Mouse (Mus musculus) heart, embryonic 14.5 days (tissue): ENCODE results near the gene Hoxd9. TPM values are rescaled to one million over a fixed set of nuclear protein-coding genes. Genes with fewer than 3 reads are reported as not detected.

ENCODE experiments used
- ATAC-seq: fragments of 200-750 bp; cut with Nextera tagmentation; 2 replicates; pipeline ENCODE4 v1.8.0; 2017; ENCODE audit warnings: low read depth, moderate TSS enrichment; ENCODE audit not compliant: insufficient number of reproducible peaks, insufficient read depth, low FRiP score
- H3K27ac ChIP-seq, 2 experiments: fragments of 200-500 bp in 1 of 2; fragments of 300-500 bp in 1 of 2; sonication (generic) in 1 of 2; replicated peaks in 1 of 2; 2 replicates each; pipeline ENCODE4 v1.5.1; 2012 to 2014; ENCODE audit warnings: low read depth in 2 of 2, low read length in 2 of 2, control low read depth in 1 of 2, mild to moderate bottlenecking in 1 of 2, mixed read lengths in 1 of 2; ENCODE audit not compliant: control insufficient read depth in 1 of 2, insufficient read depth in 1 of 2
- H3K27me3 ChIP-seq: fragments of 300-500 bp; sonication (generic); 2 replicates; pipeline ENCODE4 v1.6.1; 2014; ENCODE audit warnings: mild to moderate bottlenecking, low read length, control low read depth; ENCODE audit not compliant: control insufficient read depth, insufficient read depth
- H3K36me3 ChIP-seq: fragments of 300-500 bp; sonication (generic); 2 replicates; pipeline ENCODE4 v1.6.1; 2014; ENCODE audit warnings: mild to moderate bottlenecking, control low read depth, low read length, mixed read lengths; ENCODE audit not compliant: control insufficient read depth, insufficient read depth
- H3K4me1 ChIP-seq, 2 experiments: fragments of 200-500 bp in 1 of 2; fragments of 300-500 bp in 1 of 2; sonication (generic) in 1 of 2; 2 replicates each; pipeline ENCODE4 v1.6.1; 2012 to 2014; ENCODE audit warnings: low read length in 2 of 2, control low read depth in 1 of 2, mixed read lengths in 1 of 2; ENCODE audit not compliant: control insufficient read depth in 2 of 2, insufficient read depth in 2 of 2
- H3K4me2 ChIP-seq: fragments of 300-500 bp; sonication (generic); 2 replicates; pipeline ENCODE4 v1.6.1; 2014; ENCODE audit warnings: mild to moderate bottlenecking, low read length
- H3K4me3 ChIP-seq, 2 experiments: fragments of 200-500 bp in 1 of 2; fragments of 300-500 bp in 1 of 2; sonication (generic) in 1 of 2; 2 replicates each; pipeline ENCODE4 v1.5.1; 2012 to 2014; ENCODE audit warnings: low read length in 2 of 2, mild to moderate bottlenecking in 2 of 2, control low read depth in 1 of 2, low read depth in 1 of 2, moderate library complexity in 1 of 2; ENCODE audit not compliant: control insufficient read depth in 1 of 2, insufficient read depth in 1 of 2
- H3K9ac ChIP-seq: fragments of 300-500 bp; sonication (generic); 2 replicates; pipeline ENCODE4 v1.6.1; 2014; ENCODE audit warnings: mild to moderate bottlenecking, low read length
- H3K9me3 ChIP-seq: fragments of 300-500 bp; sonication (generic); 2 replicates; pipeline ENCODE4 v1.6.1; 2016; ENCODE audit warnings: low read length, control low read depth; ENCODE audit not compliant: control insufficient read depth
- WGBS: fragments of 180-500 bp; shearing (Covaris S2); extraction: QIAGEN DNeasy Blood & Tissue Kit; methylation state at CpG from one replicate; pipeline ENCODE4 v1.1.7; 2014; 5-methylcytosine and 5-hydroxymethylcytosine counted together
- polyA plus RNA-seq: library from polyadenylated mRNA; unstranded; fragments of >200 nt; fragmentation: Nextera tagmentation; extraction: Ambion mirVana; gene quantifications from 2 replicates; pipeline ENCODE4 v1.2.1, GENCODE M21; 2014

Hoxd9 gene
- polyA plus RNA-seq, 1 experiment from 2014 or later = 0.22 TPM

GRCm38 (mm10) chr2:74738623-74739475, 41.3 kb downstream of the Hoxd9 start:
- 2% methylated on average over 20 of the region's 20 CpGs for WGBS
- Histone ChIP-seq H3K4me1 (0 out of 4 replicates have a peak, but pooled peaks cover 0 to 5% of the 10 kb centered on the region in 2 experiments), H3K27ac (no peak overlapping the region), H3K27me3 (peaks cover 96% of the 10 kb centered on the region), H3K9ac (no peak overlapping the region), H3K36me3 (no peaks in the 10 kb centered on the region), H3K4me3 (no peak overlapping the region), H3K4me2 (no peak overlapping the region), H3K9me3 (no peaks in the 10 kb centered on the region)
- ATAC-seq = no peak

GRCm38 (mm10) chr2:74739476-74739800, 41.9 kb downstream of the Hoxd9 start:
- H3K9ac ChIP-seq = no peak overlapping the region
- ATAC-seq = no peak
- H3K4me2 ChIP-seq = no peak overlapping the region
- no peaks in the 10 kb centered on the region for H3K9me3 ChIP-seq
- 0 out of 4 replicates have a peak, but pooled peaks cover 0 to 5% of the 10 kb centered on the region in 2 experiments for H3K4me1 ChIP-seq
- H3K27ac ChIP-seq = no peak overlapping the region
- no peak overlapping the region for H3K4me3 ChIP-seq
- H3K36me3 ChIP-seq = no peaks in the 10 kb centered on the region
- H3K27me3 ChIP-seq = peaks cover 98% of the 10 kb centered on the region
- 18% methylated on average over 2 of the region's 2 CpGs for WGBS

DNA sequence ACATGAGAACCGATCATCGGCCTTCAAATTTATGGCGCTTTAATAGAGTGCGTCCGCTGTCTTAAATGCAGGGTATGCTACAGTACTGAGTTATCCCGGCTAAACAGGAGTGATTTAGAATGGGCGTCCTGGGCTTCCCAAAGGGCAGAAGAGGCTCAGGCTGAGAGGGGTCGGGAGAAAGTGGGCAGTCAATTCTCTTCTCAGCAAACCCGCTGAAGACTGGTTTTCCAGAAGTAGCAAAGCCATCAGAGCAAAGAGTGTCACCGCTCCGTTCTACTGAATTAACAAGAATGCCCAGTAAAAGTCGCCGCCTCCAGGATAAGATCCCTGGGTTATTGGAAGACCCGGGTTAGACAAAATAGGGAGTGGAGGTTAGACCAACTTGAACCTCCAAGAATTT, 42.3 kb downstream of the Hoxd9 start:
- no peak for ATAC-seq
- 5% methylated on average over 14 of the region's 14 CpGs for WGBS
- H3K27ac ChIP-seq = no peak overlapping the region
- no peaks in the 10 kb centered on the region for H3K9me3 ChIP-seq
- no peak overlapping the region for H3K4me2 ChIP-seq
- 0 out of 4 replicates have a peak, but pooled peaks cover 0 to 5% of the 10 kb centered on the region in 2 experiments for H3K4me1 ChIP-seq
- H3K27me3 ChIP-seq = peaks cover 98% of the 10 kb centered on the region
- H3K4me3 ChIP-seq = no peak overlapping the region
- no peaks in the 10 kb centered on the region for H3K36me3 ChIP-seq
- H3K9ac ChIP-seq = no peak overlapping the region

DNA sequence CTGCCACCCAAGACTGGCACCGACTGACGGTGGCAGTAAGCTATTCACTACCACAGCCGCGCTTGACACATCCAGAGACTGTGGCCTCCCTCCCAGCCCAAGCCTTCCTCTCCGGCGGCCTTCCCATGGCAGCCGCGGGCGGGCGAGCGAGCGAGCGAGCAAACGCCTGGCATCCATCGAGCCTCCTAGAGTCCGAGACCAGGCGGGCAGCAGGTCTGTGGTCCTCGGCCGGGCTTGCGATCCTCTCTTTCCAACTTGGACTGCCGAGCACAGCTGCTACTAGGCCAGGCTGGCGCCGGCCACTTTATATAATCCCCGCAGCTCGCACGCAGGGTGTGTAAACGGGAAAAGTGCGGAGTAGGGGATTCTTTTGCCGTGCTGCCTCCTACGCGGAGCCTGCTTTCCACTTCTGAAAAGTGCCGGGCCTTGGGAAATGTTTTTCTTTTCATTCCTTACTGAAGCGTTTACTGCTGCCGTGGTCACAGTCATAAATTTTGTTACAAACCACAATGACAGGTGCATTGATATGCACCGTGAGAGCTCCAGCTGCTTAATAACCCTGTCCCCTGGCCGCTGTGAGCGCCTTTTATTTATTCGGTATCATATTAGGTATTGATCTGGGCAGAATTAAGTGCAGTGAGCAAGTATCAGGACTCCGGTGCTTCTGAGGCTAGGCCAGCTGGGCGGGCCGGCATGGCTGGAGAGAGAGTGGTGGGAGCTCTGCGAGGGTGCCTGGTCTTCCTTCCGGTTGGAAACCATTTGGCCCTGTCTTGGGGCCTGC, 43.0 kb downstream of the Hoxd9 start:
- H3K9me3 ChIP-seq = no peaks in the 10 kb centered on the region
- ATAC-seq = no peak
- no peak overlapping the region for H3K9ac ChIP-seq
- no peak overlapping the region for H3K27ac ChIP-seq
- 0 out of 4 replicates have a peak, but pooled peaks cover 0 to 5% of the 10 kb centered on the region in 2 experiments for H3K4me1 ChIP-seq
- no peak overlapping the region for H3K4me2 ChIP-seq
- H3K36me3 ChIP-seq = no peaks in the 10 kb centered on the region
- H3K4me3 ChIP-seq = peak overlapping the region in 1 of 2 experiments; percentile 6; a peak in 1 of 4 replicates
- peaks cover 98% of the 10 kb centered on the region for H3K27me3 ChIP-seq
- WGBS = 3% methylated on average over 38 of the region's 43 CpGs

DNA sequence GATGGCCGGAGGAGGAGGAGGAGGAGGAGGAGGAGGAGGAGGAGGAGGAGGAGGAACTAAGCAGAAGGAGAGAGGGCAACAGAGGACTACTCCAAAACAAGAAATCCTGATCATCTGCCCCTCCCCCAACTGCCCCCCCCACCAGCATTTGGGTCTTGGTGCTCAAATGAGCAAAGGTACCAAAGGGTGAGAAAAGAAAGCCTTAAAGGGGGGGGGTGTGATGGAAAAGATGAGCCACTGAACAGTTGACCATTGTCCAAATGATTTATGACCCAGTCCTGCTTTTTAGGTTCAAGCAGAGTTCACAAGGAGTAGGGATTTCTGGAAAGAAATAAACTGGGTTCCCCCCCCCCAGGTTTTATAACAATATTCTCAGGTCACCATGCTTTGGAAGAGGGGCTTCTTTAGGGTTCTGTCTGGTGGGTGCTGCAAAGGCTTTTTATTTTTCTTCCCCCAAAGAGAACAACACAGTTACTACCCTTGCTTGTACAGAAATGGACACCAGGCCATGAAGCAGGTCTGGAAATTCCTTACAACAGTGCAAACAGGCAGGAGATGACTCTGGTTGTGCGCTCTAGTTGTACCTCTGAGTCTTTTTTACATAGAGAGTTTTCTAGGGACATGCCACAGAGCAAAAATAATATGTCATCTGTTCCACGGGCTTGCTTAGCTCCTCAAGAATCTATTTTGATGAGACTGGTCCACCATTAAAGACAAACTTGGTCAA, 43.9 kb downstream of the Hoxd9 start:
- no peaks in the 10 kb centered on the region for H3K36me3 ChIP-seq
- H3K27me3 ChIP-seq = peaks cover 98% of the 10 kb centered on the region
- WGBS = 32% methylated on average over 2 of the region's 3 CpGs
- H3K9me3 ChIP-seq = no peaks in the 10 kb centered on the region
- H3K9ac ChIP-seq = no peak overlapping the region
- H3K4me2 ChIP-seq = no peak overlapping the region
- no peak for ATAC-seq
- H3K4me3 ChIP-seq = no peak overlapping the region
- no peak overlapping the region for H3K27ac ChIP-seq
- H3K4me1 ChIP-seq = peaks cover 0 to under 1% of the 10 kb centered on the region in 2 experiments; a peak in 1 of 4 replicates

DNA sequence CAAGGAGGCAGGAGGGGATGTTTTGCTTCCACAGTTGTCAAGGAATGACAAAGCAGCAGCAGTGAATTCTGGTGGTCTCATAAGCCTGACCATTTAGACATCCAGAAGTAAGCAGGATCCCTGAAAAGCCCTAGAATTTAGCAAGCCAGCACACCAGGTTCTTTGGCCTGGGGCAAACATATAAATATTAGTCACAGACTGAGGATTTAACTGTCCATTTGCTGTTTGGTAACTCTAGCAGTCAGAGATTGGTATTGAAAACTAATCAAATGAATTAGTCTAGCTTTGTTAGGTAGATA, 44.4 kb downstream of the Hoxd9 start:
- Histone ChIP-seq H3K27me3 (peaks cover 98% of the 10 kb centered on the region), H3K27ac (no peak overlapping the region), H3K9me3 (no peaks in the 10 kb centered on the region), H3K4me3 (no peak overlapping the region), H3K36me3 (no peaks in the 10 kb centered on the region), H3K9ac (no peak overlapping the region), H3K4me1 (peaks cover 0 to 3% of the 10 kb centered on the region in 2 experiments; a peak in 1 of 4 replicates), H3K4me2 (no peak overlapping the region)
- ATAC-seq = no peak

DNA sequence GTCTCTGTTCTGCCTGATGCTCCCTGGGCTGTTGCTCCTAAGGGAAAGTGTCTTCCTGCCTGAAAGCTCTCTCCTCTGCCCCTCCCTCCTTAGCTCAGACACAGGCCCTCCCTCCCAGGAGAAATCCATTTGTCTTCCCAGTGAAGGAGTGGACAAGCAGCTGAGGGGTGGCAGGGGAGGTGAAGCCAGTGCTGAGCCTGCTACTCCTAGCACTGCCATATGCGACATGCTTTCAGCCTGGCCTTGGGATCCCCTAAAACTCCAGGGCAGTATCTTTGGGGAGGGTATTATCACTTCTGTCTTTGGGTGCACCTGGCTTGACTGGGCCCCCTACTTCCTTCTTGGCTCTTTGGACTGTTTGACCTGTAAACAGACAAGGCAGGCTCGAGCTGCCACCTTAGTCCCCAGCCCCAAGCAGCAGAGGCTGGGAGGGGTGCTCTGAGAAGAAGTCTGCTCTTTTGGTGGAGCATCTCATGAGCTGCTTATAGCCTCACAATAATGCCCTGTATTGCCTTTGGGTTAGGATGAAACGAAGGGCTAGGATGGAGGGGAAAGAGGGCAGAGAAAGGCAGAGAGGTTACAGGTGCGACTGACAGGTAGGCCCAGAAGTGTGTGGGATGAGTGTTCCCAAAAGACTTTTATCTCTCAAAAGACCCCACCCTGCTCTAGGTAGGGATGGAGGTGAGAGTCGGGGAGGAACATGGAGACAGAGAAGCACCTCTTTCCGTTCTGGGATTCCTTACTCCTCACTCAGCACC, 48.2 kb downstream of the Hoxd9 start:
- Histone ChIP-seq H3K27me3 (peaks cover 96% of the 10 kb centered on the region), H3K9me3 (no peaks in the 10 kb centered on the region), H3K27ac (no peak overlapping the region), H3K4me2 (no peak overlapping the region), H3K36me3 (no peaks in the 10 kb centered on the region), H3K4me3 (no peak overlapping the region), H3K9ac (no peak overlapping the region), H3K4me1 (peaks cover 6 to 9% of the 10 kb centered on the region in 2 experiments; a peak in 3 of 4 replicates)
- no peak for ATAC-seq
- WGBS = 7% methylated on average over 6 of the region's 6 CpGs
